Mouse (Mus musculus): ENCODE data around the gene Slc35g1.

DNA sequence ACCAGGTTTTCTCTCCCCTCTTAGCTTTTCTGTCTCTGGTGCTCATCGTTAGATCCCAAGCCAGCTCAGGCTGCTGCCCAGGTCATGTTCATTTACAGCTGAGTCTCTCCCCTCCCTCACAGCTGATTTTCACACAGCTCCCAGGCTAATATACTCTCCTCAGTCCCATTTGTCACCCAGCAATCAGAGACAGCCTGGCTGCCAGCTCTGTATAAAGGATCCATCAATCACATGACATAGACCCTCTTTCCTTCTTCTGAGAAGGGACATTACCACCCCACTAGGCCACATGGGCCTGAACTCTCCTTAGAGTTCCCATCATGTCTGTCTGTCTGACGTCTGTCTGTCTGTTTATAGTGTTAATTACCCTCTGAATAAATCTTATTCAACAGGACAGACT is 22.4 kb upstream of the Slc35g1 start:
- TF ChIP-seq CTCF (conservative IDR thresholded peaks at IDR 0.05; ENCODE audit: low read length) (no peak), POU5F1 (IDR thresholded peaks at IDR 0.05; ENCODE audit: borderline replicate concordance, low read length) (no peak), NANOG (IDR thresholded peaks at IDR 0.05; ENCODE audit: borderline replicate concordance, low read length) (no peak)
